Mouse (Mus musculus): ENCODE results near the gene Sowaha. TPM values are rescaled to one million over a fixed set of nuclear protein-coding genes. Genes with fewer than 3 reads are reported as not detected.
A peak's percentile ranks its signal among the peaks of the same experiment; 100 is the strongest.

Gene Sowaha
- polyA plus RNA-seq, 1 experiment: not detected

DNA sequence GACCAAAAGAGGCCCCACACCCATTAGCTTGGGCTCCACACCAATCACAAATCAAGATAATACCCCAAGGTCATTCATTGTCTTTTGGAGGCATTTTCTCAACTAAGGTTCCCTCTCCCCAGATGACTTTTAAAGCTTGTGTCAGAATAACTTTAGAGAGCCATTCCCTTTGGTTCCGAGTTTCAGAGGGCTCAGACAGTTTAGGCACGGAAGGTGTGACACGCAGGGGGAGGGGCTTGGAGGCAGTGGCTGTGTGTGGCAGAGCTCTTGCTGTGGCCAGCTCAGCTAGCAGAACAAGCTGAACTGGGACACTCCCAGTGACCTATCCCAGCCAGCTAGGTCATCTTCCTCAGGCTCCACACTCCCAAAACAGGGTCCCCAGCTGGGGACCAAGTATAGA, 28.5 kb upstream of the Sowaha start:
- H3K4me3 ChIP-seq (ENCODE audit: insufficient read depth, poor library complexity, severe bottlenecking): no peak overlapping the region

GRCm38 (mm10) chr11:53508152-53508551, 28.1 kb upstream of the Sowaha start:
- no peaks in the 10 kb centered on the region for H3K27me3 ChIP-seq (ENCODE audit: control insufficient read depth, insufficient read depth, insufficient read length)
- H3ac ChIP-seq (ENCODE audit: control insufficient read depth, insufficient read length, low read depth): no peak overlapping the region
- H3K79me2 ChIP-seq (ENCODE audit: control insufficient read depth, insufficient read depth): no peaks in the 10 kb centered on the region
- H3K36me3 ChIP-seq (ENCODE audit: control insufficient read depth, insufficient read depth): no peaks in the 10 kb centered on the region
- no peak overlapping the region for H3K4me3 ChIP-seq (ENCODE audit: insufficient read depth, poor library complexity, severe bottlenecking)
- TF ChIP-seq CEBPB (IDR thresholded peaks at IDR 0.05; ENCODE audit: low read depth) (peak; percentile 99), MAX (IDR thresholded peaks at IDR 0.05) (no peak)
- H3K79me3 ChIP-seq (ENCODE audit: low read depth): no peaks in the 10 kb centered on the region

More for the DNA sequence above, 28.5 kb upstream of the Sowaha start:
- H3ac ChIP-seq (ENCODE audit: control insufficient read depth, insufficient read length, low read depth): no peak overlapping the region
- H3K36me3 ChIP-seq (ENCODE audit: control insufficient read depth, insufficient read depth): no peaks in the 10 kb centered on the region
- no peak for TF ChIP-seq CEBPB (IDR thresholded peaks at IDR 0.05; ENCODE audit: low read depth)
- TF ChIP-seq MAX (IDR thresholded peaks at IDR 0.05): no peak
- no peak for TF ChIP-seq FOSL1 (IDR thresholded peaks at IDR 0.05; ENCODE audit: insufficient read depth, low read length, poor library complexity, severe bottlenecking)
- no peak for TF ChIP-seq USF1 (IDR thresholded peaks at IDR 0.05; ENCODE audit: low read depth)
- no peak for TF ChIP-seq MYOG (IDR thresholded peaks at IDR 0.05; ENCODE audit: control insufficient read depth, extremely low read depth, insufficient read length)
- no peak for TF ChIP-seq CTCF (IDR thresholded peaks at IDR 0.05; ENCODE audit: control insufficient read depth, insufficient read depth, insufficient read length)
- TF ChIP-seq MYOD1 (IDR thresholded peaks at IDR 0.05; ENCODE audit: control insufficient read depth, insufficient read length, low read depth): no peak
- no peaks in the 10 kb centered on the region for H3K79me2 ChIP-seq (ENCODE audit: control insufficient read depth, insufficient read depth)
- no peaks in the 10 kb centered on the region for H3K79me3 ChIP-seq (ENCODE audit: low read depth)
- H3K27me3 ChIP-seq (ENCODE audit: control insufficient read depth, insufficient read depth, insufficient read length): no peaks in the 10 kb centered on the region

- peak; percentile 9 for TF ChIP-seq MYOD1 (IDR thresholded peaks at IDR 0.05; ENCODE audit: control insufficient read depth, insufficient read length, low read depth)
- TF ChIP-seq FOSL1 (IDR thresholded peaks at IDR 0.05; ENCODE audit: insufficient read depth, low read length, poor library complexity, severe bottlenecking): no peak
- H3K79me2 ChIP-seq (ENCODE audit: control insufficient read depth, insufficient read depth): no peaks in the 10 kb centered on the region
- H3ac ChIP-seq (ENCODE audit: control insufficient read depth, insufficient read length, low read depth): no peak overlapping the region
- no peaks in the 10 kb centered on the region for H3K27me3 ChIP-seq (ENCODE audit: control insufficient read depth, insufficient read depth, insufficient read length)
- no peak overlapping the region for H3K4me3 ChIP-seq (ENCODE audit: insufficient read depth, poor library complexity, severe bottlenecking)
- no peaks in the 10 kb centered on the region for H3K36me3 ChIP-seq (ENCODE audit: control insufficient read depth, insufficient read depth)
- H3K79me3 ChIP-seq (ENCODE audit: low read depth): no peaks in the 10 kb centered on the region
Observed at GRCm38 (mm10) chr11:53507098-53507805, 27.2 kb upstream of the Sowaha start.

- H3K27me3 ChIP-seq (ENCODE audit: control insufficient read depth, insufficient read depth, insufficient read length): no peaks in the 10 kb centered on the region
- no peaks in the 10 kb centered on the region for H3K79me2 ChIP-seq (ENCODE audit: control insufficient read depth, insufficient read depth)
- H3ac ChIP-seq (ENCODE audit: control insufficient read depth, insufficient read length, low read depth): no peak overlapping the region
- H3K36me3 ChIP-seq (ENCODE audit: control insufficient read depth, insufficient read depth): no peaks in the 10 kb centered on the region
- TF ChIP-seq MYOD1 (IDR thresholded peaks at IDR 0.05; ENCODE audit: control insufficient read depth, insufficient read length, low read depth): no peak
- TF ChIP-seq CTCF (IDR thresholded peaks at IDR 0.05; ENCODE audit: control insufficient read depth, insufficient read depth, insufficient read length): no peak
- TF ChIP-seq MAX (IDR thresholded peaks at IDR 0.05): no peak
- TF ChIP-seq USF1 (IDR thresholded peaks at IDR 0.05; ENCODE audit: low read depth): no peak
- TF ChIP-seq MYOG (IDR thresholded peaks at IDR 0.05; ENCODE audit: control insufficient read depth, extremely low read depth, insufficient read length): no peak
- no peak for TF ChIP-seq CEBPB (IDR thresholded peaks at IDR 0.05; ENCODE audit: low read depth)
- TF ChIP-seq FOSL1 (IDR thresholded peaks at IDR 0.05; ENCODE audit: insufficient read depth, low read length, poor library complexity, severe bottlenecking): no peak
- H3K4me3 ChIP-seq (ENCODE audit: insufficient read depth, poor library complexity, severe bottlenecking): no peak overlapping the region
- no peaks in the 10 kb centered on the region for H3K79me3 ChIP-seq (ENCODE audit: low read depth)
Observed at GRCm38 (mm10) chr11:53505026-53505663, 25.1 kb upstream of the Sowaha start.

GRCm38 (mm10) chr11:53504376-53504775, 24.3 kb upstream of the Sowaha start:
- H3K79me3 ChIP-seq (ENCODE audit: low read depth): no peaks in the 10 kb centered on the region
- TF ChIP-seq CEBPB (IDR thresholded peaks at IDR 0.05; ENCODE audit: low read depth): no peak
- TF ChIP-seq FOSL1 (IDR thresholded peaks at IDR 0.05; ENCODE audit: insufficient read depth, low read length, poor library complexity, severe bottlenecking): no peak
- TF ChIP-seq MYOG (IDR thresholded peaks at IDR 0.05; ENCODE audit: control insufficient read depth, extremely low read depth, insufficient read length): no peak
- TF ChIP-seq CTCF (IDR thresholded peaks at IDR 0.05; ENCODE audit: control insufficient read depth, insufficient read depth, insufficient read length): no peak
- no peak for TF ChIP-seq USF1 (IDR thresholded peaks at IDR 0.05; ENCODE audit: low read depth)
- TF ChIP-seq MYOD1 (IDR thresholded peaks at IDR 0.05; ENCODE audit: control insufficient read depth, insufficient read length, low read depth): no peak
- no peak for TF ChIP-seq MAX (IDR thresholded peaks at IDR 0.05)
- H3K79me2 ChIP-seq (ENCODE audit: control insufficient read depth, insufficient read depth): no peaks in the 10 kb centered on the region
- H3ac ChIP-seq (ENCODE audit: control insufficient read depth, insufficient read length, low read depth): no peak overlapping the region
- H3K36me3 ChIP-seq (ENCODE audit: control insufficient read depth, insufficient read depth): no peaks in the 10 kb centered on the region
- no peaks in the 10 kb centered on the region for H3K27me3 ChIP-seq (ENCODE audit: control insufficient read depth, insufficient read depth, insufficient read length)
- no peak overlapping the region for H3K4me3 ChIP-seq (ENCODE audit: insufficient read depth, poor library complexity, severe bottlenecking)

- Histone ChIP-seq H3K4me3 (ENCODE audit: insufficient read depth, poor library complexity, severe bottlenecking) (no peak overlapping the region), H3K79me3 (ENCODE audit: low read depth) (no peaks in the 10 kb centered on the region), H3ac (ENCODE audit: control insufficient read depth, insufficient read length, low read depth) (no peak overlapping the region), H3K36me3 (ENCODE audit: control insufficient read depth, insufficient read depth) (no peaks in the 10 kb centered on the region), H3K79me2 (ENCODE audit: control insufficient read depth, insufficient read depth) (no peaks in the 10 kb centered on the region), H3K27me3 (ENCODE audit: control insufficient read depth, insufficient read depth, insufficient read length) (no peaks in the 10 kb centered on the region)
- no peak for TF ChIP-seq MYOG (IDR thresholded peaks at IDR 0.05; ENCODE audit: control insufficient read depth, extremely low read depth, insufficient read length)
- TF ChIP-seq FOSL1 (IDR thresholded peaks at IDR 0.05; ENCODE audit: insufficient read depth, low read length, poor library complexity, severe bottlenecking): no peak
- no peak for TF ChIP-seq CTCF (IDR thresholded peaks at IDR 0.05; ENCODE audit: control insufficient read depth, insufficient read depth, insufficient read length)
- peak; percentile 41 for TF ChIP-seq CEBPB (IDR thresholded peaks at IDR 0.05; ENCODE audit: low read depth)
- TF ChIP-seq MYOD1 (IDR thresholded peaks at IDR 0.05; ENCODE audit: control insufficient read depth, insufficient read length, low read depth): no peak
- TF ChIP-seq USF1 (IDR thresholded peaks at IDR 0.05; ENCODE audit: low read depth): no peak
- no peak for TF ChIP-seq MAX (IDR thresholded peaks at IDR 0.05)
Observed at GRCm38 (mm10) chr11:53503738-53504137, 23.7 kb upstream of the Sowaha start.

Measured in C2C12 (cell line).